Comparison of ENCODE assay signal across 8 mouse cellular contexts in genomic region chr14:55671486-55671832, GRCm38 (mm10). TPM values are rescaled to one million over a fixed set of nuclear protein-coding genes. Genes with fewer than 3 reads are reported as not detected.
DNase-seq lines count a peak whose midpoint lies in the region; ATAC-seq and TF ChIP-seq lines count a peak whose summit lies in the region.

No protein-coding gene starts in this region.

- no peak for TF ChIP-seq CTCF in heart, adult 2 months (IDR thresholded peaks at IDR 0.05)
- TF ChIP-seq CTCF in thymus, adult 2 months (IDR thresholded peaks at IDR 0.05; ENCODE audit: borderline replicate concordance, control insufficient read depth, extremely low read depth, insufficient read depth, low read length, poor library complexity), result no peak

- TF ChIP-seq EP300 in heart, adult 2 months (IDR thresholded peaks at IDR 0.05; ENCODE audit: insufficient read depth, low read depth, low read length), result no peak

- H3K79me2 ChIP-seq in heart, adult 2 months (replicated peaks; ENCODE audit: control insufficient read depth, insufficient read depth, low read length), result peaks cover 2% of the 10 kb centered on the region; the same call in 1 of the 2 replicates

- H3K4me3 ChIP-seq in heart, adult 2 months, result peak overlapping the region; percentile 80
- H3K4me3 ChIP-seq in thymus, adult 2 months (ENCODE audit: control insufficient read depth, insufficient read depth, low read length), result peak overlapping the region; percentile 76
- peak overlapping the region; percentile 83 for H3K4me3 ChIP-seq in limb, embryonic 15.5 days
- H3K4me3 ChIP-seq in stomach, embryonic 16.5 days (replicated peaks; ENCODE audit: low read length), result peak overlapping the region; percentile 86

- no peaks in the 10 kb centered on the region for H3K27me3 ChIP-seq in heart, adult 2 months (ENCODE audit: control insufficient read depth, insufficient read depth, low read length)
- no peaks in the 10 kb centered on the region for H3K27me3 ChIP-seq in thymus, adult 2 months (ENCODE audit: control insufficient read depth, insufficient read depth, low read length)
- no peaks in the 10 kb centered on the region for H3K27me3 ChIP-seq in limb, embryonic 15.5 days
- H3K27me3 ChIP-seq in stomach, embryonic 16.5 days (ENCODE audit: control insufficient read depth, insufficient read depth, low read length), result no peaks in the 10 kb centered on the region

- H3K9ac ChIP-seq in heart, adult 2 months (ENCODE audit: low read depth, low read length), result peak overlapping the region; percentile 92
- H3K9ac ChIP-seq in limb, embryonic 15.5 days, result peak overlapping the region; percentile 76
- peak overlapping the region; percentile 88 for H3K9ac ChIP-seq in stomach, embryonic 16.5 days (ENCODE audit: low read length)

- peaks cover 6% of the 10 kb centered on the region for H3K36me3 ChIP-seq in heart, adult 2 months (ENCODE audit: control insufficient read depth, insufficient read depth, low read length)
- H3K36me3 ChIP-seq in thymus, adult 2 months (ENCODE audit: control insufficient read depth, insufficient read depth, low read length), result peaks cover 6% of the 10 kb centered on the region; the same call in 1 of the 2 replicates
- peaks cover 31% of the 10 kb centered on the region for H3K36me3 ChIP-seq in limb, embryonic 15.5 days
- H3K36me3 ChIP-seq in stomach, embryonic 16.5 days (ENCODE audit: control insufficient read depth, insufficient read depth, low read length), result 0 out of 2 replicates have a peak, but pooled peaks cover 6% of the 10 kb centered on the region

- peak overlapping the region; percentile 74 for H3K4me2 ChIP-seq in limb, embryonic 15.5 days
- H3K4me2 ChIP-seq in stomach, embryonic 16.5 days (ENCODE audit: low read depth, low read length), result peak overlapping the region; percentile 81

- H3K27ac ChIP-seq in heart, adult 2 months, result peak overlapping the region; percentile 99
- no peak overlapping the region for H3K27ac ChIP-seq in thymus, adult 2 months (ENCODE audit: control insufficient read depth, insufficient read depth, low read length)
- H3K27ac ChIP-seq in limb, embryonic 15.5 days, result peak overlapping the region; percentile 95
- H3K27ac ChIP-seq in stomach, embryonic 16.5 days (ENCODE audit: low read length), result peak overlapping the region; percentile 88

- intact Hi-C loops in heart, adult 2 months (cut with DNase I), result loop anchor here (5.0 to 10.0 kb wide), 2 partner anchors 34 to 213 kb away; partner anchors contain the start of genes Cbln3, Gm49378, Ipo4 and Khnyn

- DNase-seq in heart, adult 2 months, result no peak
- no peak for DNase-seq in heart, adult 18-20 months
- DNase-seq in thymus, adult 2 months, result no peak
- no peak for DNase-seq in thymus, postnatal 10 days (ENCODE audit: low spot score in 2 of 2)
- no peak for DNase-seq in layer of hippocampus, adult 8-10 months (ENCODE audit: low spot score in 2 of 2)
- no peak for DNase-seq in adipocyte (ENCODE audit: low spot score)

- peaks cover 2% of the 10 kb centered on the region; the same call in 1 of the 2 replicates for H3K4me1 ChIP-seq in heart, adult 2 months (ENCODE audit: control insufficient read depth, insufficient read depth, low read length)
- H3K4me1 ChIP-seq in thymus, adult 2 months (replicated peaks; ENCODE audit: control insufficient read depth, insufficient read depth, low read length), result peaks cover 3% of the 10 kb centered on the region; the same call in 1 of the 2 replicates
- peaks cover 16% of the 10 kb centered on the region for H3K4me1 ChIP-seq in limb, embryonic 15.5 days
- peaks cover 12% of the 10 kb centered on the region; the same call in 1 of the 2 replicates for H3K4me1 ChIP-seq in stomach, embryonic 16.5 days (ENCODE audit: control insufficient read depth, insufficient read depth, low read length)

- peak; percentile 69; the same call in 1 of the 2 replicates for TF ChIP-seq POLR2A in heart, adult 2 months (IDR thresholded peaks at IDR 0.05; ENCODE audit: insufficient read depth, low read depth, low read length)
- TF ChIP-seq POLR2A in thymus, adult 2 months (IDR thresholded peaks at IDR 0.05; ENCODE audit: control insufficient read depth, extremely low read depth, insufficient read depth, low read length, poor library complexity), result no peak

- WGBS in heart, adult 2 months, result 2% methylated on average over 12 of the region's 12 CpGs
- WGBS in thymus, adult 2 months, result under 1% methylated on average over 12 of the region's 12 CpGs
- 0% methylated on average over 12 of the region's 12 CpGs for WGBS in limb, embryonic 15.5 days
- 0% methylated on average over 12 of the region's 12 CpGs for WGBS in stomach, embryonic 16.5 days

- no peak for ATAC-seq in limb, embryonic 15.5 days (ENCODE audit: insufficient number of reproducible peaks, low FRiP score, low TSS enrichment, low read depth)
- peak; percentile 27; the same call in 1 of the 2 replicates for ATAC-seq in stomach, embryonic 16.5 days (ENCODE audit: insufficient read depth, low FRiP score)

- no peaks in the 10 kb centered on the region for H3K9me3 ChIP-seq in limb, embryonic 15.5 days
- H3K9me3 ChIP-seq in stomach, embryonic 16.5 days (replicated peaks; ENCODE audit: control insufficient read depth, low read length), result no peaks in the 10 kb centered on the region

RNA-seq across cellular contexts. Expression of gene Gmpr2, which starts 0.3 kb away (rescaled TPM):
- total RNA-seq in heart, adult 2 months (2021), result 1 to 10 TPM; 8.1 to 9.0 TPM
- polyA plus RNA-seq in heart, adult 2 months (2012; rRNA removed), result 11.8 and 18.2 TPM in 2 replicates
- 10 to 100 TPM in 1 of 2 experiments, 1 to 10 TPM in 1; 8.7 to 10.8 TPM for total RNA-seq in heart, adult 18-20 months (2021)
- 27.8 and 40.9 TPM in 2 replicates for polyA plus RNA-seq in thymus, adult 2 months (2012; rRNA removed)
- polyA plus RNA-seq in limb, embryonic 15.5 days (2015; fragmentation: Nextera tagmentation; extraction: Ambion mirVana), result 61.0 and 61.1 TPM in 2 replicates
- 58.0 and 63.4 TPM in 2 replicates for polyA plus RNA-seq in stomach, embryonic 16.5 days (2015; fragmentation: Nextera tagmentation; extraction: Ambion mirVana)
- total RNA-seq in layer of hippocampus, adult 8-10 months (2022), result 10 to 100 TPM; 25.2 to 31.1 (median 28.6) TPM

RNA-seq across cellular contexts. Expression of gene Nedd8, which starts 0.5 kb away (rescaled TPM):
- 100 to 1,000 TPM; 242 to 262 TPM for total RNA-seq in heart, adult 2 months (2021)
- 265 and 340 TPM in 2 replicates for polyA plus RNA-seq in heart, adult 2 months (2012; rRNA removed)
- 100 to 1,000 TPM; 250 to 257 TPM for total RNA-seq in heart, adult 18-20 months (2021)
- 292 and 416 TPM in 2 replicates for polyA plus RNA-seq in thymus, adult 2 months (2012; rRNA removed)
- 536 and 558 TPM in 2 replicates for polyA plus RNA-seq in limb, embryonic 15.5 days (2015; fragmentation: Nextera tagmentation; extraction: Ambion mirVana)
- 462 and 484 TPM in 2 replicates for polyA plus RNA-seq in stomach, embryonic 16.5 days (2015; fragmentation: Nextera tagmentation; extraction: Ambion mirVana)
- 100 to 1,000 TPM; 290 to 309 (median 300) TPM for total RNA-seq in layer of hippocampus, adult 8-10 months (2022)

RNA-seq across cellular contexts. Expression of gene Tinf2, which starts 10.2 kb away (rescaled TPM):
- total RNA-seq in heart, adult 2 months (2021), result 10 to 100 TPM; 12.6 to 12.8 TPM
- 7.6 and 8.5 TPM in 2 replicates for polyA plus RNA-seq in heart, adult 2 months (2012; rRNA removed)
- 10 to 100 TPM; 10.1 to 12.1 TPM for total RNA-seq in heart, adult 18-20 months (2021)
- polyA plus RNA-seq in thymus, adult 2 months (2012; rRNA removed), result 51.5 and 51.9 TPM in 2 replicates
- polyA plus RNA-seq in limb, embryonic 15.5 days (2015; fragmentation: Nextera tagmentation; extraction: Ambion mirVana), result 31.5 and 33.3 TPM in 2 replicates
- polyA plus RNA-seq in stomach, embryonic 16.5 days (2015; fragmentation: Nextera tagmentation; extraction: Ambion mirVana), result 34.4 and 36.3 TPM in 2 replicates
- total RNA-seq in layer of hippocampus, adult 8-10 months (2022), result 10 to 100 TPM; 12.2 to 20.8 (median 16.0) TPM

RNA-seq across cellular contexts. Expression of gene Mdp1, which starts 11.2 kb away (rescaled TPM):
- 10 to 100 TPM; 45.3 to 49.1 TPM for total RNA-seq in heart, adult 2 months (2021)
- 35.7 and 54.9 TPM in 2 replicates for polyA plus RNA-seq in heart, adult 2 months (2012; rRNA removed)
- 10 to 100 TPM; 47.1 to 58.8 TPM for total RNA-seq in heart, adult 18-20 months (2021)
- 34.7 and 45.8 TPM in 2 replicates for polyA plus RNA-seq in thymus, adult 2 months (2012; rRNA removed)
- 56.0 and 58.7 TPM in 2 replicates for polyA plus RNA-seq in limb, embryonic 15.5 days (2015; fragmentation: Nextera tagmentation; extraction: Ambion mirVana)
- 54.4 and 55.8 TPM in 2 replicates for polyA plus RNA-seq in stomach, embryonic 16.5 days (2015; fragmentation: Nextera tagmentation; extraction: Ambion mirVana)
- 10 to 100 TPM; 47.1 to 51.1 (median 49.6) TPM for total RNA-seq in layer of hippocampus, adult 8-10 months (2022)

RNA-seq across cellular contexts. Expression of gene Tssk4, which starts 21.5 kb away (rescaled TPM):
- under 1 TPM; 0.34 to 0.47 TPM for total RNA-seq in heart, adult 2 months (2021)
- 0.55 and 0.61 TPM in 2 replicates for polyA plus RNA-seq in heart, adult 2 months (2012; rRNA removed)
- total RNA-seq in heart, adult 18-20 months (2021), result under 1 TPM; 0.42 to 0.54 TPM
- polyA plus RNA-seq in thymus, adult 2 months (2012; rRNA removed), result 2.2 and 2.6 TPM in 2 replicates
- 1.0 and 1.1 TPM in 2 replicates for polyA plus RNA-seq in limb, embryonic 15.5 days (2015; fragmentation: Nextera tagmentation; extraction: Ambion mirVana)
- 0.50 and 1.1 TPM in 2 replicates for polyA plus RNA-seq in stomach, embryonic 16.5 days (2015; fragmentation: Nextera tagmentation; extraction: Ambion mirVana)
- total RNA-seq in layer of hippocampus, adult 8-10 months (2022), result 1 to 10 TPM; 1.2 to 1.9 (median 1.7) TPM
